Mouse (Mus musculus) heart, postnatal 0 days (tissue): ENCODE measurements around the gene 4930519G04Rik.

Source experiments
- CTCF ChIP-seq: IDR thresholded peaks from 2 replicates; pipeline ENCODE4 v1.5.1; 2016; ENCODE audit warnings: antibody characterized with exemption, control low read depth, low read depth
- EP300 ChIP-seq: IDR thresholded peaks from 2 replicates; pipeline ENCODE4 v1.6.1; 2016; ENCODE audit warnings: antibody characterized with exemption, low read depth

GRCm38 (mm10) chr5:114816599-114816998 lies 36.9 kb upstream of the 4930519G04Rik start:
- TF ChIP-seq CTCF (no peak), EP300 (no peak)
